Mouse (Mus musculus) CD4-positive naive resting alpha-beta T cell, adult 76 days (primary cell): ENCODE measurements around the gene Ptpn13. TPM values are rescaled to one million over a fixed set of nuclear protein-coding genes. Genes with fewer than 3 reads are reported as not detected.

Experiments used
- total RNA-seq: library from RNA; stranded (reverse); gene quantifications from one replicate; pipeline ENCODE4 v1.2.4, GENCODE M21; 2023

Gene Ptpn13
- 3.0 TPM for total RNA-seq

DNA sequence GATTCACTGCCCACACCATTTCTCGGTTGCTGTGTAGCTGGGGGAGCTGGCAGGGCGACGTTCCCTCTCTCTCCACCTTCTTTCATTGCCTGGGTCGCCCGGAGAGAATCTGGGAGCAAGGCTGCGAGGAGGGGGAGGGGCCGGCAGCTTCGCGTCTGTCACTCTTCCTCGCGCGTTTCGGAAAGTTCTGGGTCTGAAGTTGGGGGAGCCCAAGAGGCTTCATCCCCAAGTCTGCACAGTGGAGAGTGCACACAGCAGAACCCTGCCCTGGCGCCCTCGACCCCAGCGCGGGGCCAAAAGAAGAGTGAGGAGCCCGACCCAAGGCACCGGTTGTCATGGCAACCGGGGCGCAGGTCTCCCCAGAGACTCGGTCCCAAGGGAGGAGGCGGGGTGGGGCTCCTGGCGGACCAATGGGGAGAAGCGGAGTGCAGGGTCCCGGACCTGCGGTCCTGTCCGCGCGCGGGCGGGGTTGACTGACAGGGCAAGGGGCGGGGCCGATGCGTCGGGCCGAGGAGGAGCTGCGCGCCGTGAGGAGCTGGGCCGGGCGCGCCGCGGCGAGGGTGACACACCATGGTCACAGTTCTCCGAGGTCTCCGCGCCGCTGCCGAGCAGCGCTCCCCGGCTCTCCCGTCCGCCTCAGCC lies at the start of gene Ptpn13:
Ptpn13 (plus strand) TSS at position 515 of the 642 bp plus-strand sequence.

DNA sequence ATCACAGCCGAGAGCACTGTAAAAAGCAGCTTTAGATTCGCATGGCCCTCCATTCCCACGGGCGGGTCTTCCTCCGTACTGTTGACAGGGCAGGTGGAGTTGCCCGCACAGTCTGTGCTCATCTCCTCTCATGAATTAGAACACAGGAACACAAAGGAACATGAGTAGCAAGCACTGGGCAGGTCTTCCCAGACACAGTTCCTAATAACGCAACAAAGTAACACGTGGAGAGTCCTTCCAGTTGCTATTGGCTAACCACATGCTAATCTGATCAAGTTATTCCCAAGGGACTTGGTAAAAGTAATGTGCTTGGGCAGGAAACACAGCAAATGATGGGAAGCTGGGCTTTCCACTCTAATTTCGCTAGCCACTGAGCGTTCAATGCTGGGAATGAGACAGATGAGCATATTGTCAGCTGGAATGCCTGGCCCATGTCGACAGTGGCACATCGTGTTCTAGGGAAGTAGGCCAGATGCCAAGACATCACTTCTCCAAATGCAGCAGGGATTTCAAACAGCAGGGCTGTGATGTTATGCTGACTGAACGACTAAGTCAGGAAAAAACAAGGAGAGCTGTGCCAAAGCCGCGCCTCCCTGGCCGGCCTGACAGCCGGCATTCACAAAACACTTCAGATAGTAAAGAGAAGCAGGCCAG lies 204.2 kb downstream of the Ptpn13 start, which contains the start of gene Slc10a6:
Slc10a6 (minus strand) TSS at position 293 of the 654 bp plus-strand sequence.

Other genes starting within 250 kb of the Ptpn13 start
- not detected for gene Mapk10, start 213.9 kb upstream of the Ptpn13 start, total RNA-seq
- gene Slc10a6, start 204.2 kb downstream of the Ptpn13 start, total RNA-seq = not detected
- gene 1700016H13Rik, start 230.8 kb downstream of the Ptpn13 start, total RNA-seq = not detected